Mouse (Mus musculus): ENCODE measurements around the gene Acvr1b.

Acvr1b gene

GRCm38 (mm10) chr15:101233183-101233582, 59.3 kb downstream of the Acvr1b start:
- DNase-seq = peak; percentile 80

- DNase-seq = peak; percentile 90
Measured at GRCm38 (mm10) chr15:101233641-101234275, 59.9 kb downstream of the Acvr1b start.

GRCm38 (mm10) chr15:101234611-101235341, 60.9 kb downstream of the Acvr1b start:
- no peak for DNase-seq

- DNase-seq = no peak
Measured at GRCm38 (mm10) chr15:101235342-101235698, 61.5 kb downstream of the Acvr1b start.

- DNase-seq = no peak
Measured at GRCm38 (mm10) chr15:101235728-101236327, 62.0 kb downstream of the Acvr1b start.

GRCm38 (mm10) chr15:101236878-101237277, 63.0 kb downstream of the Acvr1b start:
- peak; percentile 90 for DNase-seq

- DNase-seq = peak; percentile 71
Measured at GRCm38 (mm10) chr15:101238885-101239511, 65.1 kb downstream of the Acvr1b start.

- no peak for DNase-seq
Measured at GRCm38 (mm10) chr15:101239821-101240220, 66.0 kb downstream of the Acvr1b start.

- peak; percentile 95 for DNase-seq
Measured at GRCm38 (mm10) chr15:101240799-101241204, 66.9 kb downstream of the Acvr1b start.

GRCm38 (mm10) chr15:101241236-101241635, 67.4 kb downstream of the Acvr1b start:
- DNase-seq = no peak

GRCm38 (mm10) chr15:101241853-101242252, 68.0 kb downstream of the Acvr1b start:
- DNase-seq = no peak

- DNase-seq = peak; percentile 82
Measured at GRCm38 (mm10) chr15:101242645-101243044, 68.8 kb downstream of the Acvr1b start.

GRCm38 (mm10) chr15:101244012-101244411, 70.1 kb downstream of the Acvr1b start:
- no peak for DNase-seq

- peak; percentile 99 for DNase-seq
Measured at GRCm38 (mm10) chr15:101246231-101247154, 72.6 kb downstream of the Acvr1b start.

GRCm38 (mm10) chr15:101247155-101247498, 73.3 kb downstream of the Acvr1b start:
- no peak for DNase-seq

GRCm38 (mm10) chr15:101248029-101248710, 74.3 kb downstream of the Acvr1b start:
- DNase-seq = no peak

GRCm38 (mm10) chr15:101250220-101250800, 76.4 kb downstream of the Acvr1b start:
- no peak for DNase-seq

GRCm38 (mm10) chr15:101251930-101252329, 78.1 kb downstream of the Acvr1b start:
- no peak for DNase-seq

- no peak for DNase-seq
Measured at GRCm38 (mm10) chr15:101252614-101253013, 78.7 kb downstream of the Acvr1b start.

- no peak for DNase-seq
Measured at GRCm38 (mm10) chr15:101253563-101253885, 79.7 kb downstream of the Acvr1b start.
